Mouse (Mus musculus) urinary bladder, adult 2 months (tissue): Measurements from ENCODE around the gene Osbpl3. TPM values are rescaled to one million over a fixed set of nuclear protein-coding genes. Genes with fewer than 3 reads are reported as not detected.

ENCODE experiments used
- DNase-seq: peaks from one replicate; pipeline ENCODE4 v3.0.0; 2022; ENCODE audit warnings: low spot score
- polyA plus RNA-seq: library from polyadenylated mRNA; depleted of rRNA; stranded (reverse); fragments of >200 nt; gene quantifications from 2 replicates; pipeline ENCODE4 v1.2.3, GENCODE M21; 2012

Osbpl3 gene
- polyA plus RNA-seq, 1 experiment: 61.4 TPM

DNA sequence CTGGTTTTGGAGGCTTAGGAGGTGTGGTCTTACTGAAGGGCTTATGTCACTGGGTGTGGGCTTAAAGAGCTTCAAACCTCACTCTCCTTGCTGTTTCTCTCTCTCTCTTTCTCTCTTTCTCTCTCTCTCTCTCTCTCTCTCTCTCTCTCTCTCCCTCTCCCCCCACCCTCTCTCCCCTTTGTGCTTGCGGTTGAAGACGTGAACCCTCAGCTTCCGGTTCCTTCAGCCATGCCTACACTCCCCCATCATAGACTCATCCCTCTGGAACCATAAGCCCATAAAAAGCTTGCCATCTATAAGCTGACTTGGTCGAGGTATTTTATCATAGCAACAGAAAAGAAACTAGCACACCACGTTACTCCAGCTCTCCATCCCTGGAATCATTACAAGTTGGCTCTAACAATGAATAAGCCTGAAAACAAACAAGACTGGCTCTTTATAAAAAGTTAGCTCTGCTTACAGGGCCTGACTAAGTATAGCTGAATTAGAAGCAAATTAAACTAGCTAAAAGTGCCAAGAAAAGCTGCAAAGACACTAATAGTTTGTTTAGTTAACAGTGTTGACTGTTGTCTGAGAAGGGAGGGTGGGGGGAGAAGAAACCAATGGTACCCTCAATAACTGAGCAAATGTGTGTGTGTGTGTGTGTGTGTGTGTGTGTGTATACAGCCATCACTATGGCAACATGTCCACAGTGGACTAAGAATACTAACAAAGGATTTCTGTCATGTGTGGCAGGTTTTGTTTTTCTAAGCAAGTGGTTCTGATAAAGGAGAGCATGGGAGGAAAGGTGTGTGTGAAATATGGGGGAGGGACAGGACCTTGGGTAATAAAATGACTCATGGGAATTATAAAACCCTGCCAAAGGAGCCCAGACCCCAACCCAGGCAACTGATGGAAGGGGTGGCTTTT lies 83.2 kb downstream of the Osbpl3 start:
- no peak for DNase-seq

DNA sequence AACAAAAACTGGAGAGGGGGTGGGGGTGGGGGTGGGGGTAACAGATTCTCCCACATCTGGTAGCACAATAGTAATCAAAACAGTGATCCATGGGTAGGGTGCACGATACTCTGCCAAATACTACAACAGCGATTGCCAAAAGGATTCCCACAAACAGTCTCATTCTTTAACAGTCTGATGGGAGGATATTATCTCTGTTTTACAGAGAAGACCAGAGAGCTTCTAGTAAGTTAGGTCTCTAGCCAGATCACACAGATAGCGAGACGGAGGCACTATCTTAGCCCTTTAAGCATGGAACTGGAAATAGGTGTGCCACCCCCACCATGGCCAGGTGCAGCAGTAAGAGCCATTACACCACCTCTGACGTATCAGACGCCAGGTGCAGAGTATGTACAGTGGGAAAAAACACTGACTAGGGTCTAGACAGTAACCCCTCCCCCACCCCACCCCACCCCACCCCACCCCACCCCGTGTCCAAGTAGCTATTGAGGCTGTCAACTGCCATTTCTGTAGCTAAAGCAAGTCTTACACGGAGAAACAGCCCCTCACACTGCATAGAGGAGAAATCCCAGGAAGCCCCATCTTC lies 84.4 kb downstream of the Osbpl3 start:
- no peak for DNase-seq

DNA sequence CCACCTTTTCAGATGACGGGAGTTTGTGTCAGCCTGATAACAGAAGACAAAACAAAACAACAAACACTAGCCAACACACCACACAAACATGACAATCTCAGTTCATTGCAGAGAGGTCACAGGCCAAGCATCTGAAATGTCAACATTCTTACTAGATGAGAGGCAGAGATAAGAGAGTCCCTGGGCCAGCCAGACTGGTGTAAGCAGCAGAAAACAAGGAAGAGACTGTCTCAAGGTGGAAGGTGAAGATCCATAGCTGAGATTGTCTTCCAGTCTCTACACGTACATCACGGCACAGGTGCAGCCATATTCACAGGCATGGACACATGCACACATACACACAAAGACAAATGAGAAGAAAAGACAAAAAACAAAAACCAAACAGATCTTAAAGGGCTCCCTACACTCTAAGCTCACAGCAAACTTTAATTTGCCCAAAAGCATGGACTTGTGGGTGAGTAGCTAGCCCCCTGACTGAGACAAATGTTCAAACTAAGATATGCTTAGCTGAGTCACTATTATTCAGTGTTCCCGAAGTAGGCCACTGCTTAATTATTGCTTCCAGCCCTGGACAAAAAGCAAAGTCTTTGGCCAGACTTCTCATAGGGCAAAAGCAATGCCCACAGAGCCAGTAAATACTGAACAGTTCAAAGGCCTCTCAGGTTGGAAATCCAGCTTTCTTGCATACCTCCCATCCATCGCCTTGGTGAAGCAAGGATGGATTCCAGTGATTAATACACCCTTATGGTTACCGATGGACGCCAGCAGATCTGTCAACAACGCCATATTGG lies 87.3 kb downstream of the Osbpl3 start:
- no peak for DNase-seq

DNA sequence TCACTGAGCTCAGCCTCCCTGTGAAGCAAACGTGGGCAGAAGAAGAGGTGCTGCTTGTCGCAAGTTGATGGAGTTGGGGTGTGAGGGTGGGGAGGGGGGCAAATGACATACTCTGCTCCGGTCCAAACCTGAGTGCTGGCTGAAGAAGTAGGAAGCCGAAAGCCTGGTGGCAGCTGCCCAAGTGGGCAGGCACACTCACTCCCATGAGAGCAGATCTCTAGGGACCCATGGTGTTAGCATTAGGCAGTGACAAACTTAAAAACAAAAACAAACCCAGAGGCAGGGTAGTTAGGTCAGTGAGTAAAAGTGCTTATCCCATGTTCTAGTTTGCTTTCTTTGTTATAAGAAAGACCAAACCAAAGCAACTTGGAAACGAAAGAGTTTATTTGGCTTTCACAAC lies 88.2 kb downstream of the Osbpl3 start:
- no peak for DNase-seq

DNA sequence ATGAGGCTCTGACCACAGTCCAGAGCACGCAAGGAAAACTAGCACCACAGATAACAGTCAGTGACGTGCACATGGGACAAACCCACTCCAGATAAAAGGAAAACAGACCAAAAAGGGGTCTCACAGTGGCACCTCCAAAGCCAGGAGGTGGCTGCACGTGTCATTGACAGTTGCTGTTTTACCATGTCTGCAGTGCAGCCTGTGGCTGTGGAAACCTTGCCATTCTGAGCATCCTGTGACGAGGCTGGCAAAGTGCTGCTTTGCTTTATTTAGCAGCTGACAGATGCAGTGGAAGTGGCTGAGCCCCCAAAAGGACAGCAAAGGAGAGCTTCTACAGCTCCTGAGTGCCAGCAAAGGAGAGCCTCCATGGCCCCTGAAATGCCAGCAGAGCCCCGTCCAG lies 89.3 kb downstream of the Osbpl3 start:
- no peak for DNase-seq

DNA sequence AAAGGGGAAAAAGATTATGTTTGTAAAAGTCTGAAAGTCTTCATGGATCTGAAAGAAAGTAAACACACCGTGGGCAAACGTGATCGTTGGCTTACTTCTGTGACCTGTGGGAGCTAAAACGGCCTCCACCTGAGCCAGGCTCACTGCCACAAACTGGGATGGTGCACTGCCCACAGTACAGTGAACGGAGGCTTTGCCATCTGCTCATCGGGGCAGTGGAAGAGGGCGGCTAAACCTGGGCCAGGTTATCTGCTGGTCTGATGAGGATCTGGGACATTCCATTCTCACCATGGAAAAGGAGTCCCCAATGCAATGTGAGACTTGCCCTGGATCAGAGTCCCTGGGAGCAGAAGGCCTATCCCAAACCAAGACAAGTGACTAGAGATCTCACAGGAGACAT lies 89.7 kb downstream of the Osbpl3 start:
- DNase-seq: no peak

DNA sequence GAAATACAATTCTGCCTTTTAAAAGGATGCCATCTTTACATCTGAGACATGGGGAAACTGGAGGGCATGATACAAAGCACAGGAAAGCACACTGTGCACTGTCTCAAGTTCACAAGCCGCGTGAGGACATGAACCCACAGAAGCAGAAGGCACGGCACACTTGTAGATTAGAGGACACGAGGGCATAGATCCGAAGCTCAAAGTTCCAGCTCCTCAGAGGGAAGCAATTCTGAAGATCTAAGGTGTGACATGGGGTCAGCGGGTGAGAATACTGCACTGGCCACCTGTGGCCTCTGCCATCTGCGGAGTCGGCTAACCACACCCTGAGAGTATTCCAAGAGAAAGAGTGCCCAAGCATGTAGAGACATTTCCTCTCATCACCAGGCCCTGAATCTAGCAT lies 91.6 kb downstream of the Osbpl3 start:
- DNase-seq: no peak

DNA sequence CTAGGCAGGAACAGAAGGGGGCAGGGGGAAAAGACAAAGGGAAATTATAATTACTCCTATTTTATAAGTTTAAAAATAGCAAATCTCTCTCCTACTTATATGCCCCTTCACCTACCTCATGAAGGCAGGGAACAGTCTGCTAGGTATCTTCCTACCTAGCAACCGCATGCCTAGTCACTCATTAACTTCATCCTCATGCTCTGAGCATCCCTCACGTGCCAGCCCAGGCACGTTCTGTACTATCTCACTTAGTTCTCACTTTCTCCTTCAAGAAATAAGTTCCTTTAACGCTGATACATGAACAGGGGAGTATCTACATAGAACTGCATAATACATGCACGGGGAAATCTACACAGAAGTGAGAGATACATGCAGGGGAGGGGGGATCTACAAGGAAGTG lies 92.6 kb downstream of the Osbpl3 start:
- no peak for DNase-seq

DNA sequence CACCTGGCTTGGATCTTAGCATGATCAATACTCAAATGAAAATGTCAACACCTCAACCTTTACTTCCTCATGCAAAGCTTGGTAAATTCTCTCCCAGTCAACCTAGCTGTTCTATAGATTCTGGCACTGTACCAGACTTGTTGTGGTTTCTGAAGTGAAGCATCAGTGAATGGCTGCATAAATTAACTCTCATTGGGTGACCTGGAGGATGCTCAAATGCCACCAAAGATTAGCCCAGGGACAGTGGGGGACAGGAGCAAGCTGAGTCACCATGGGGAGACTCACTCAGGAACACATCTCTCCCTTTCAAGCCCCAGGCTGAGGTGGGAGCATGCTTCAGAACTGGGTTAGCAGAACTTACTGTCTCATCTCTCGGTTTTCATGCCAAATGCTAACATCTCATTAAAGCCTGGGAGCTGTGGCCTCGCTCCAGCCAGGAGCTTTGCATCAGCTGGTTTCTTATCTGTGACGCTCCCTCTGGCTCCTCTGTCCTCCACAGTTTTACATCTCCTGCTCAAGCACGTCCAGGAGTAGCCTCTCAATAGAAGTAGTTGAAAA lies 93.2 kb downstream of the Osbpl3 start:
- no peak for DNase-seq

DNA sequence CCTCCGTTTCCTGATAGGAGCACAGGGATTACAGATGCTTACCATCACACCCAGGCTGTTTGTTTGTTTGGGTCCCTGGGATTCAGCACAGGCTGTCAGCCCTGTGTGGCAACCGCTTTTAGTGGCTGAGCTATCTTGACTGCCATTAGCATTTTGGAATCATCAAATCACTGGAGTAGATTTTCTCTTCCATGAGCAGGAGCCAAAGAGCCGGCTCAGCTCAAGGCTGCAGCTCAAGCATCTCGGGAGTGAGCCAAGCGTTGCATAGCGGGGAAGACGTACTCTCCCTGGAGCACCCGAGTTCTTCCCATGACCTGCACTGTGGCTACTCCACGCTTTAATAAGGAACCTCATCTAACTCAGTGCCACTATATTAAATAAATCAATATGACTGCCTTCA lies 93.8 kb downstream of the Osbpl3 start:
- DNase-seq: no peak

DNA sequence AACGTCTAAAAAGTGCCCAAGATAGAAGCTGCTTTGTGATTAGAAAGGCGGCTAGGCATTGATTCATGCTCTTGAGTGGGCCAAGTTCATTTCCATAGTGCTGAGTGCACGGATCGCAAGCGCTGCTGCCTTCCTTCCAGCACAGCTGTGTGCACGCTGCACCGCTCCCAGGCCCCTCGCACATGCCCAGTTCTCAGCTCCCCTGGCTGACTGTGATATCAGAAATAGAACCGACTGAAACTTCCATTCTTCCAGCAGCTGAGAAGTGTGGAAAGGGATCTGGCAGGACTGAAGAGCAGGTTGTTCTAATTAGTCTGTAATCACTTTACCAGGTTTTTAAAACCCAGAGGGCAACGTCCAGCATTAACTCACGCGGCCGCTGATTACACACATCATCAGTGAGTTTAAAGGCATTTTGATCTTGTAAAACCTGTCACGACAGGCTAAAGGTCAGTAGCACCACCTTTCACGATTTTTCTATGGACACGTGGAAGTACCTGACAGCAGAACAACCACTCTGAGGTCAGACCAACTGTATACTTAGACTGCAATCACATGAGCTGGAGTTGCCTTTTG lies 97.8 kb downstream of the Osbpl3 start:
- no peak for DNase-seq

DNA sequence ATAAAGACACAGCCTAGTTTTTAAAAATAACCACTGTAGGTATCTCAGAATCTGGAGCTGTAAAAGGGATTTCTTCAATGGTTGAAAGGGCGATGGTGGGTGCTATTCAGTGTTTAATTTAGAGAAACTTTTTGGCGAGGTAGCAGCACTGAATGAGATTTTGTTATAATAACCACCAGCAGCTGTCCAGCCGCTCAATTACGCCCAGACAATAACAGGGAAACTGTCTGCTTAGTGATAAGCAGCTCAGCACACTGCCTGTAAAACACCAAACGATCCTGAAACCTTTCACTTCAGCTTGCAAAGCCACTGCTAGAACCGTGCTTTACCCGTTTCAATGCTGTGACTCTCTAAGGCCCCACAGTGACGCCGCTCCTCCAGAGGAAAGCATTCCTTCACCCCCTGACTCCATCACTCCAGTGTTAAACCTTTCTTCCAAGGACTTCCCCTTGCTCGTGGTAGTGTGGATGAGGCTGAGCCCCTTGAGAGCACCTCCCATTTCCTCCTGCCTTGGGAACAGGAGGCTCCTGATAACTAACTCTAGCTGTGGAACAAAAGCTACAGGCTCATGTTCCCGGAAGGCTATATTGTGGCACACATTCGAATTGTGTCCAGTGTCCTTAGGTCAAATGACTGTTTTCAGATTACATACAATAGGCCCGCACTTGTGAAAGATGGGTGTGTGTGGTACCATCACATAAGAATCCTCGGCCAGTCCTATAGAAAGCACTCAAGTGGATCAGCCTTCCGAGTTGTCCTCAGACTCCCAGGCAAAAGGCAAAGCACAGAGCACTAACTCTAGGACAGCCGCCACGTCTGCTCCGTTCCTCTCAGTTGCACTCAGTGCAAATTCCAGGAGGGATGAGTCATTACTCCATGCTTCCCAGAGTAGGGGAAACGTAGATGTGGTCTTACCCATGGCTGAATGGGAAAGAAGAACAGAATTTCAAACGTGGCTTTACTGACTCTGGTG lies 101.0 kb downstream of the Osbpl3 start:
- DNase-seq: no peak

DNA sequence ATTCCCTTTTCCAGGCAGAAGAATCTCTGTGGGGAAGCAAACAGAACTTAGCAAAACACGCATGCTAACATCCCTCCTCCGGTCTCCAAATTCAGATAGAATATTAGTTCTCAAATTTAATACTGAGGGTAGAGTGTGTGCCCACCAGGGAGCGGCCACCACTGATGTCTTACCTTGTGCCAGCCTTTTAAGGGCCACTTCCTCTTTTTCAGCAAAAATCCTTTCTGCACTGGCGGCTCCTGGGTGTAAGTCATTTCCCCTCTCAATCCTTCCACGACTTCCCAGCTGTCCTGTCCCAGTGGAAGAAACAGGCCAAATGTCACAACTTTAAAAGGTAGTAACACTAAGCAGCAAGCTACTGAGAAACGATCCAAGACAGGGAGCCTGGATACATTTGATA lies 103.2 kb downstream of the Osbpl3 start:
- DNase-seq: no peak

DNA sequence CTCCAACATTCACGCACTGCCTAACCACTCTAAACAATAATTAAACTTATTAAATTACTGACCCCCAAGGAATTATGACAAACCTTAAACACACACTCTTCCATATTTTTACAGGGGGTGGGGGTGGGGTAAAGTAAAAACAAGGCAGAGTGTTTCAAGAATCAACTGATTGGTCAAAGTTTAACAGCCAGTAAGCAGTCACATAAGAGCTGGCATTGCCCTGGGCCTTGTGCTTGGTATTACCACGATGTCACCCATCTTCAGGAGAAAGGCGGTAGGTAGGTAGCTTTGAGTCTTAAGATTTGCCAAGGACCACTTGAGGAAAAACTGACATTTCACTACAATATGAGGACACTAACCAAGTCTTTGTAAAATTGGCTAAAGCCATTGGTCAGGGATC lies 105.1 kb downstream of the Osbpl3 start:
- DNase-seq: no peak

DNA sequence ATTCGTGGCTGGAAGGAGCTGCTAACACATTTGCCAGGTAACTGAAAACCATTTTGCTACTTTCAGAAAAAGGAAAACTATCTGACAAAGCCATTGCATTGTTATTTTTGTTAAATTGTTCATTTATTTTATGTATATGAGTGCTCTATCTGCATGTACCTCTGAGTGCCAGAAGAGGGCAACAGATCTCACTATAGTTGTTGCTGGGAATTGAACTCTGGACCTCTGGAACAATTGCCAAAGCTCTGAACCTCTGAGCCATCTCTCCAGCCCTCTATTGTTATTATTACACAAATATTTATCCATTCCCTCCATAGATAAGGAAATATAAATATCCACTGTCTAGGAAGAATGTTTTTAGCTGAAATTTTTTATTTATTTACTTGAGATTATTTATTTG lies 107.4 kb downstream of the Osbpl3 start:
- DNase-seq: no peak

DNA sequence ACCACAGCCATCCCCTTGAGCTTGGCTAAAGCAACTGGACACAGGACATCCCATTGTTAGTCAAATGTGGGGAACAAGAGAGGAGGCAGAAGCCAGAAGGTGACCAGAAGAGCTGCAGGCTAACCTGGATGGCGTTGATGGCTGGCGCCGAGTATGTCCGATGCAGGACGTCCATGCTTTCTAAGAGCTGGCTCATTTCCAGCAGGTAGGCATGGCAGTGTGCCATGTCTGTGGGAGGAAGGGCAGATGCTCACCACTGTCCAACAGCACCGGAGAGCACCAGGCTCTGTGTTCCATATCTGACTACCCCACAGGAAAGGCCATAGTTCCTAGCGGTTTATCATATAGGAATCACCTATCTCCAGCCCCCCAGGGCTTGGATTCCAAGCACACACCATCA lies 109.8 kb downstream of the Osbpl3 start:
- no peak for DNase-seq

DNA sequence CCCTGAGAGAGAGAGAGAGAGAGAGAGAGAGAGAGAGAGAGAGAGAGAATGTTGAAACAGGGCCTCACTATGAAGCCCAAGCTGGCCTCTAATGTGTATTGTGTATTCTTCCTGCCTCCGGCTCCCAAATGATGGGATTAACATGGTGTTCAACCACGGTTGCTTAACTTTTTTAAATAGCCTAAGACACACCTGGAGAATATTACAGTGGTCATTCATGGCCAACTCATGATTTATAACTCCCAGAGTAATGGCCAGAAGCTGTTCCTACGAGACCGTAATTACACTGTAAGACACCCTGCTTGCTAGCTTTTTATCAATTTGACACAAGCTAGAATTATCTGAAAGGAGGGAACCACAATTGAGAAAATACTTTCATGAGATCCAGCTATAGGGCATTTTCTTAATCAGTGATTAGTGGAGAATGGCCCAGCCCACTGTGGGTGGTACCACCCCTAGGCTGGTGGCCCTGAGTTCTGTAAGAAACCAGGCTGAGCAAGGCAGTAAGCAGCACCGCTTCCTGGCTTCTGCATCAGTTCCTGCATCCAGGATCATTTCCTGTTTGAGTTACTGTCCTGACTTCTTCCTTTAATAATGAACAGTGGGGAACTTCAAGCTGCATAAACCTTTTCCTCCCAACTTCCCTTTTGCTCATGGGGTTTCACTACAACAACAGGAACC lies 115.6 kb downstream of the Osbpl3 start:
- DNase-seq: no peak

DNA sequence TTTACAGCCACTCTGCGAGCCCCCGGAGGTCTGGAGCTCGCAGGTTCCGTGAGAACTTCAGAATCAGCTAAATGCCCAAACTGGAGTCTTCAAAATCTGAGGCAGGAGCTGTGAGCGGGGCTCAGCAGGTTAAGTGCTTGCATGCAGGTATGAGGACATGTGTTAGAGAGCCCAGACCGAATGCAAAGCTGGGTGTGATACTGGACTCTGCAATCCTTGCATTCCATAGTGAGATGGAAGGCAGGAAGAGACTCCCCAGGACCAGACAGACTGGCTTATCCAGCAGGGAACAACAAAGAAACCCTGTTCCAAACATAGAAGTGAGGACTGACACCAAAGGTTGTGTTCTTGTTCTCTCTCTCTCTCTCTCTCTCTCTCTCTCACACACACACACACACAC lies 118.6 kb downstream of the Osbpl3 start:
- no peak for DNase-seq

DNA sequence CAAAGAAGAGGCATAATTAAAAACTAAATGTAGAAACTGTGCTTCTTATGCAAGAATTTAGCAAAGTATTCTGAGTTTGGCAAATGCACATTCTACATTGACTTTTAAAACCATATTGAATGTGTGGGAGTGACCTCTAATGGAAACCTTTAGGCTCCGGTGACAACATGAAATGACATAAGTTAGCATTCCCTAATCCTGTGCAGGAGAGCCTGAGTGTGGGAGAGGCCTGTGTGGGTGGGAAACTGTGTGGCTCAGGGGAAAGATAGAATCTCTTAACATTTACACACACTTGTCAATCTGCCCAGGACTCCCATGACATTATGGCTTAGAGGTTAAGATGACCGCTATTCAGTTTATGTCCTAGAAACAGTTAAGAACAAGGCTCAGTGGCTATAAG lies 119.6 kb downstream of the Osbpl3 start:
- no peak for DNase-seq
